Mouse (Mus musculus): Measurements from ENCODE around the gene Olfr385. TPM values are rescaled to one million over a fixed set of nuclear protein-coding genes. Genes with fewer than 3 reads are reported as not detected.

The Olfr385 gene
- total RNA-seq (2023) = not detected

GRCm38 (mm10) chr11:73592908-73593307 lies at the start of gene Olfr385:
Gene Olfr385 (minus strand): TSS chr11:73593008.

GRCm38 (mm10) chr11:73598294-73598693 lies 5.5 kb upstream of the Olfr385 start, which contains the start of gene Olfr384:
Gene Olfr384 (plus strand): TSS chr11:73598594.

Other genes with a start within 250 kb of the Olfr385 start
- not detected for gene Olfr20, start 242.2 kb downstream of the Olfr385 start, total RNA-seq (2023)
- gene Olfr376, start 221.8 kb downstream of the Olfr385 start, total RNA-seq (2023) = not detected
- not detected for gene Olfr1, start 193.4 kb downstream of the Olfr385 start, total RNA-seq (2023)
- gene Olfr378, start 164.5 kb downstream of the Olfr385 start, total RNA-seq (2023) = not detected
- gene Olfr380, start 135.5 kb downstream of the Olfr385 start, total RNA-seq (2023) = not detected
- not detected for gene Olfr381, start 101.4 kb downstream of the Olfr385 start, total RNA-seq (2023)
- gene Olfr382, start 75.8 kb downstream of the Olfr385 start, total RNA-seq (2023) = not detected
- not detected for gene Olfr384, start 5.6 kb upstream of the Olfr385 start, total RNA-seq (2023)
- gene Zfp735, start 95.8 kb upstream of the Olfr385 start, total RNA-seq (2023) = not detected
- gene Olfr389, start 187.7 kb upstream of the Olfr385 start, total RNA-seq (2023) = not detected
- not detected for gene Olfr390, start 190.0 kb upstream of the Olfr385 start, total RNA-seq (2023)
- not detected for gene Olfr391-ps, start 210.0 kb upstream of the Olfr385 start, total RNA-seq (2023)
- not detected for gene Olfr392, start 224.0 kb upstream of the Olfr385 start, total RNA-seq (2023)